Mouse (Mus musculus) forebrain, embryonic 12.5 days (tissue): ENCODE measurements around the gene Ppp1r15b. TPM values are rescaled to one million over a fixed set of nuclear protein-coding genes. Genes with fewer than 3 reads are reported as not detected.

Experiments
- ATAC-seq: fragments of 200-750 bp; cut with Nextera tagmentation; 2 replicates; pipeline ENCODE4 v1.8.0; 2017; ENCODE audit warnings: moderate TSS enrichment; ENCODE audit not compliant: low FRiP score
- H3K27ac ChIP-seq: fragments of 300-500 bp; sonication (generic); 2 replicates; pipeline ENCODE4 v1.5.1; 2016; ENCODE audit warnings: mild to moderate bottlenecking
- H3K27me3 ChIP-seq: fragments of 300-500 bp; sonication (generic); 2 replicates; pipeline ENCODE4 v1.6.1; 2016; ENCODE audit warnings: mild to moderate bottlenecking
- H3K36me3 ChIP-seq: fragments of 300-500 bp; sonication (generic); replicated peaks from 2 replicates; pipeline ENCODE4 v1.6.1; 2016; ENCODE audit warnings: mild to moderate bottlenecking
- H3K4me1 ChIP-seq: fragments of 300-500 bp; sonication (generic); 2 replicates; pipeline ENCODE4 v1.6.1; 2016
- H3K4me2 ChIP-seq: fragments of 300-500 bp; sonication (generic); 2 replicates; pipeline ENCODE4 v1.6.1; 2016; ENCODE audit warnings: mild to moderate bottlenecking, moderate library complexity
- H3K4me3 ChIP-seq: fragments of 300-500 bp; sonication (generic); replicated peaks from 2 replicates; pipeline ENCODE4 v1.5.1; 2016; ENCODE audit warnings: mild to moderate bottlenecking
- H3K9ac ChIP-seq: fragments of 300-500 bp; sonication (generic); 2 replicates; pipeline ENCODE4 v1.6.1; 2016; ENCODE audit warnings: mild to moderate bottlenecking
- H3K9me3 ChIP-seq: fragments of 300-500 bp; sonication (generic); 2 replicates; pipeline ENCODE4 v1.6.1; 2016
- WGBS: fragments of 180-500 bp; shearing (Covaris S2); methylation state at CpG from one replicate; pipeline ENCODE4 v1.1.7; 2016; 5-methylcytosine and 5-hydroxymethylcytosine counted together
- polyA plus RNA-seq: library from polyadenylated mRNA; unstranded; fragments of >200 nt; fragmentation: Nextera tagmentation; extraction: Ambion mirVana; gene quantifications from 2 replicates; pipeline ENCODE4 v1.2.1, GENCODE M21; 2016

Gene Ppp1r15b
- polyA plus RNA-seq, 1 experiment from 2014 or later, result 58.3 TPM

- H3K27ac ChIP-seq, result no peak overlapping the region
- WGBS, result 71% methylated on average over 4 of the region's 4 CpGs
Observed at GRCm38 (mm10) chr1:133126365-133126740, 4.6 kb upstream of the Ppp1r15b start.

GRCm38 (mm10) chr1:133127328-133127727 lies 3.6 kb upstream of the Ppp1r15b start:
- no peak for ATAC-seq
- H3K4me3 ChIP-seq, result no peak overlapping the region

More at GRCm38 (mm10) chr1:133126365-133126740, 4.6 kb upstream of the Ppp1r15b start:
- H3K27me3 ChIP-seq, result no peaks in the 10 kb centered on the region
- ATAC-seq, result no peak
- no peak overlapping the region for H3K9ac ChIP-seq
- no peak overlapping the region for H3K4me2 ChIP-seq
- no peak overlapping the region for H3K4me3 ChIP-seq
- no peaks in the 10 kb centered on the region for H3K9me3 ChIP-seq
- peaks cover 17% of the 10 kb centered on the region for H3K4me1 ChIP-seq
- no peaks in the 10 kb centered on the region for H3K36me3 ChIP-seq

GRCm38 (mm10) chr1:133129471-133130221 lies 1.3 kb upstream of the Ppp1r15b start:
- Histone ChIP-seq H3K27ac (peak overlapping the region; percentile 97), H3K27me3 (no peaks in the 10 kb centered on the region), H3K36me3 (no peaks in the 10 kb centered on the region; the same call in 1 of the 2 replicates), H3K4me3 (no peak overlapping the region), H3K9ac (no peak overlapping the region), H3K4me2 (peak overlapping the region; percentile 25), H3K9me3 (no peaks in the 10 kb centered on the region), H3K4me1 (peaks cover 43% of the 10 kb centered on the region)
- 8% methylated on average over 16 of the region's 16 CpGs for WGBS
- ATAC-seq, result no peak

More at GRCm38 (mm10) chr1:133127328-133127727, 3.6 kb upstream of the Ppp1r15b start:
- Histone ChIP-seq H3K27me3 (no peaks in the 10 kb centered on the region), H3K36me3 (no peaks in the 10 kb centered on the region), H3K4me2 (no peak overlapping the region), H3K27ac (no peak overlapping the region), H3K4me1 (peaks cover 20% of the 10 kb centered on the region), H3K9me3 (no peaks in the 10 kb centered on the region), H3K9ac (no peak overlapping the region)
- 58% methylated on average over 9 of the region's 9 CpGs for WGBS

- no peak for ATAC-seq
- peak overlapping the region; percentile 99 for H3K4me2 ChIP-seq
- H3K27me3 ChIP-seq, result no peaks in the 10 kb centered on the region
- peak overlapping the region; percentile 97 for H3K27ac ChIP-seq
- WGBS, result under 1% methylated on average over 35 of the region's 35 CpGs
- peak overlapping the region; percentile 97 for H3K9ac ChIP-seq
- H3K9me3 ChIP-seq, result no peaks in the 10 kb centered on the region
- H3K36me3 ChIP-seq, result peaks cover 8% of the 10 kb centered on the region
- peak overlapping the region; percentile 95 for H3K4me3 ChIP-seq
- H3K4me1 ChIP-seq, result peaks cover 59% of the 10 kb centered on the region
Observed at GRCm38 (mm10) chr1:133131561-133131905, 590 bp downstream of the Ppp1r15b start.

DNA sequence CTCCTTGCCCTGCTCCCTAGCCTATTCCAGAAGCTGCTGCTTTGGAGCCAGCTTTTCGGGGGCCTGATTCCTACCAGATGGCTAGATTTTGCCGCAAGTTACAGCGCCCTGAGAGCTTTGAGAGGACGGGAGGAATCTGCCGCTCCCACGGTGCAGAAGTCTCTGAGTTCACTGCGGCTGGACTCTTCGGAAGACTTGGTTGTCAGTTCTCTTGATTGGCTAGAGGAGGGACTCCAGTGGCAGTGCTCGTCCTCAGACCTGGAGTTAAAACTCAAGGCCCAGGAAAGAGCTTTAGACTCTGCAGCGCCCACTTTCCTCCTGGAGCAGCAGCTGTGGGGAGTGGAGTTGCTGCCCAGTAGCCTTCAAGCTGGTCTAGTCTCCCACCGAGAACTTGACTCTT lies 993 bp downstream of the Ppp1r15b start:
- WGBS, result 0% methylated on average over 11 of the region's 11 CpGs
- Histone ChIP-seq H3K4me1 (peaks cover 59% of the 10 kb centered on the region), H3K9ac (peak overlapping the region; percentile 97), H3K4me2 (peak overlapping the region; percentile 99), H3K4me3 (peak overlapping the region; percentile 95), H3K27me3 (no peaks in the 10 kb centered on the region), H3K36me3 (peaks cover 12% of the 10 kb centered on the region), H3K9me3 (no peaks in the 10 kb centered on the region), H3K27ac (peak overlapping the region; percentile 97)
- ATAC-seq, result no peak

GRCm38 (mm10) chr1:133132388-133133326 lies 1.7 kb downstream of the Ppp1r15b start:
- Histone ChIP-seq H3K9ac (peak overlapping the region; percentile 97), H3K36me3 (peaks cover 19% of the 10 kb centered on the region), H3K27ac (peak overlapping the region; percentile 97; the same call in 1 of the 2 replicates), H3K27me3 (no peaks in the 10 kb centered on the region), H3K4me3 (peak overlapping the region; percentile 95), H3K4me1 (peaks cover 59% of the 10 kb centered on the region), H3K4me2 (peak overlapping the region; percentile 99), H3K9me3 (no peaks in the 10 kb centered on the region)
- WGBS, result 22% methylated on average over 26 of the region's 26 CpGs
- ATAC-seq, result no peak

GRCm38 (mm10) chr1:133133425-133133824 lies 2.5 kb downstream of the Ppp1r15b start:
- Histone ChIP-seq H3K36me3 (peaks cover 26% of the 10 kb centered on the region), H3K4me2 (peak overlapping the region; percentile 99)
- ATAC-seq, result no peak

GRCm38 (mm10) chr1:133134071-133134470 lies 3.1 kb downstream of the Ppp1r15b start:
- Histone ChIP-seq H3K4me3 (peak overlapping the region; percentile 95), H3K4me1 (peaks cover 57% of the 10 kb centered on the region), H3K27ac (no peak overlapping the region), H3K9me3 (no peaks in the 10 kb centered on the region), H3K36me3 (peaks cover 33% of the 10 kb centered on the region), H3K27me3 (no peaks in the 10 kb centered on the region), H3K4me2 (peak overlapping the region; percentile 99), H3K9ac (peak overlapping the region; percentile 97)
- 46% methylated on average over 4 of the region's 4 CpGs for whole genome bisulfite sequencing
- ATAC-seq, result no peak

More at GRCm38 (mm10) chr1:133133425-133133824, 2.5 kb downstream of the Ppp1r15b start:
- peaks cover 59% of the 10 kb centered on the region for H3K4me1 ChIP-seq
- no peaks in the 10 kb centered on the region for H3K9me3 ChIP-seq
- H3K27me3 ChIP-seq, result no peaks in the 10 kb centered on the region
- H3K27ac ChIP-seq, result no peak overlapping the region
- peak overlapping the region; percentile 97 for H3K9ac ChIP-seq
- peak overlapping the region; percentile 95 for H3K4me3 ChIP-seq
- 17% methylated on average over 2 of the region's 2 CpGs for WGBS

- Histone ChIP-seq H3K9ac (peak overlapping the region; percentile 97), H3K27ac (no peak overlapping the region), H3K36me3 (peaks cover 39% of the 10 kb centered on the region), H3K4me1 (peaks cover 49% of the 10 kb centered on the region), H3K4me3 (peak overlapping the region; percentile 95), H3K9me3 (no peaks in the 10 kb centered on the region), H3K27me3 (no peaks in the 10 kb centered on the region), H3K4me2 (peak overlapping the region; percentile 99)
- 75% methylated on average over 4 of the region's 4 CpGs for WGBS
- no peak for ATAC-seq
Observed at GRCm38 (mm10) chr1:133134881-133135280, 3.9 kb downstream of the Ppp1r15b start.

DNA sequence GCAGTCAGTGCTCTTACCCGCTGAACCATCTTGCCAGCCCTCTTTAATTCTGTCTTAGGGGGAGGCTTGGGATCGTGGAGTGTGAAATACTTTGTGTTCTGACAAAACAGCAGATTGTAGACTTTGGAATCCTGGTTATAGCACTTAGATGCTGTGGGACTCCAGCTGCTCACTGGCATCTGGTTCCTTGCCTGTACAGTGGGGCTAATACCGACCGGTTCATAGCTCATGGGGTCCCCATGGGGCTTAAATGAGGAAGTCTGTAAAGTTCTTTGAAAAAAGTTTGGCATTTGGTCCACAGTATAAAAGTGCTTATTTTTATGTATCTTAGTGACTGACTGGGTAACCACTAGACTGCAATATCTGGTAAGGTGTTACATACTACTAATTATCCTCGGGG lies 4.9 kb downstream of the Ppp1r15b start:
- no peaks in the 10 kb centered on the region for H3K27me3 ChIP-seq
- H3K36me3 ChIP-seq, result peaks cover 48% of the 10 kb centered on the region
- peak overlapping the region; percentile 99 for H3K4me2 ChIP-seq
- no peak overlapping the region for H3K27ac ChIP-seq
- no peak overlapping the region for H3K9ac ChIP-seq
- no peaks in the 10 kb centered on the region for H3K9me3 ChIP-seq
- no peak for ATAC-seq
- 75% methylated on average over 5 of the region's 5 CpGs for WGBS
- H3K4me3 ChIP-seq, result peak overlapping the region; percentile 17
- H3K4me1 ChIP-seq, result peaks cover 42% of the 10 kb centered on the region

DNA sequence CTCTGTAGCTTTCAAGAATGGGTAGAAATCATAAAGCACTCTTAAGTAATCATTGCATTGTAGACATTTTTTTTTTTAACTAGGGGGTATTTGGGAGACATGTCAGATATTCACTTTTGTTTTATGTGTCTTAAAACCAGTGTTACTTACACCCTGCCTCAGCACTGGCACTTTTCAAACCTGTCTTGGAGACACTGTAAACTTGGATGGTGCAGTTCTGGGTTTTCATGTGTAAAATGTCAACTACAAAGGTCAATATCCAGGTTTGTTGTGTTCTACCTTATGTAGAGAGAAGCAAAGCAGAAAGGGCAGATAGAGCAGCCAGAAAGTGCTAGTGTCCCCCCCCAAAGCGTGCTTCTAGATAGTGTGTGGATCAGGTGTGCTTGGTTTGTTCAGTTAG lies 7.5 kb downstream of the Ppp1r15b start:
- no peak for ATAC-seq

More for the DNA sequence above, 7.5 kb downstream of the Ppp1r15b start:
- Histone ChIP-seq H3K36me3 (peaks cover 64% of the 10 kb centered on the region), H3K4me2 (no peak overlapping the region), H3K9ac (no peak overlapping the region), H3K4me1 (peaks cover 29% of the 10 kb centered on the region), H3K27me3 (no peaks in the 10 kb centered on the region), H3K9me3 (no peaks in the 10 kb centered on the region), H3K27ac (no peak overlapping the region), H3K4me3 (no peak overlapping the region)
- 100% methylated on average over 1 of the region's 1 CpGs for WGBS
